Mouse (Mus musculus) CD4-positive, CD25-positive, alpha-beta regulatory T cell, adult 4 months (primary cell): ENCODE measurements around the gene Frem1. TPM values are rescaled to one million over a fixed set of nuclear protein-coding genes. Genes with fewer than 3 reads are reported as not detected.

Source experiments
- ATAC-seq: one replicate; pipeline ENCODE4 v1.8.0; 2017
- polyA plus RNA-seq, 2 experiments: library from polyadenylated mRNA; unstranded; fragments of 100-300 nt; shearing (Covaris generic); gene quantifications; one replicate each; pipeline ENCODE4 v1.2.1; 2017

Frem1 gene
- polyA plus RNA-seq, 2 experiments from 2014 or later = not detected

- ATAC-seq = no peak
These were observed 22.0 kb downstream of the Frem1 start for GRCm38 (mm10) chr4:83030097-83030496.

GRCm38 (mm10) chr4:83020759-83021555 is 31.2 kb downstream of the Frem1 start:
- no peak for ATAC-seq

GRCm38 (mm10) chr4:83018111-83019105 is 33.7 kb downstream of the Frem1 start:
- ATAC-seq = no peak

- ATAC-seq = no peak
These were observed 37.6 kb downstream of the Frem1 start for GRCm38 (mm10) chr4:83014538-83014937.

GRCm38 (mm10) chr4:83004086-83004485 is 48.1 kb downstream of the Frem1 start:
- ATAC-seq = no peak

GRCm38 (mm10) chr4:82992042-82992441 is 60.1 kb downstream of the Frem1 start:
- ATAC-seq = no peak

GRCm38 (mm10) chr4:82990973-82991695 is 61.0 kb downstream of the Frem1 start:
- no peak for ATAC-seq

- no peak for ATAC-seq
These were observed 79.8 kb downstream of the Frem1 start for GRCm38 (mm10) chr4:82972381-82972780.

- ATAC-seq = no peak
These were observed 81.1 kb downstream of the Frem1 start for GRCm38 (mm10) chr4:82970901-82971648.

- no peak for ATAC-seq
These were observed 91.1 kb downstream of the Frem1 start for GRCm38 (mm10) chr4:82961024-82961423.

- no peak for ATAC-seq
These were observed 94.2 kb downstream of the Frem1 start for GRCm38 (mm10) chr4:82957827-82958538.

GRCm38 (mm10) chr4:82953992-82954391 is 98.1 kb downstream of the Frem1 start:
- ATAC-seq = no peak

- no peak for ATAC-seq
These were observed 102.6 kb downstream of the Frem1 start for GRCm38 (mm10) chr4:82949511-82949910.

- no peak for ATAC-seq
These were observed 105.4 kb downstream of the Frem1 start for GRCm38 (mm10) chr4:82946721-82947120.

GRCm38 (mm10) chr4:82946276-82946612 is 105.9 kb downstream of the Frem1 start:
- no peak for ATAC-seq

GRCm38 (mm10) chr4:82945572-82946275 is 106.4 kb downstream of the Frem1 start:
- no peak for ATAC-seq

GRCm38 (mm10) chr4:82940680-82941079 is 111.5 kb downstream of the Frem1 start:
- ATAC-seq = no peak

- no peak for ATAC-seq
These were observed 111.9 kb downstream of the Frem1 start for GRCm38 (mm10) chr4:82940248-82940647.

GRCm38 (mm10) chr4:82934308-82934707 is 117.8 kb downstream of the Frem1 start:
- ATAC-seq = no peak

GRCm38 (mm10) chr4:82933698-82934210 is 118.4 kb downstream of the Frem1 start:
- peak; percentile 75 for ATAC-seq
